Mouse (Mus musculus) right cerebral cortex, postnatal 14 days (tissue): Measurements from ENCODE around the gene Trim2.

Source experiments
- DNase-seq: peaks from one replicate; pipeline ENCODE4 v3.0.0; 2022

The Trim2 gene

GRCm38 (mm10) chr3:84318865-84319264 lies 12.2 kb upstream of the Trim2 start:
- no peak for DNase-seq

DNA sequence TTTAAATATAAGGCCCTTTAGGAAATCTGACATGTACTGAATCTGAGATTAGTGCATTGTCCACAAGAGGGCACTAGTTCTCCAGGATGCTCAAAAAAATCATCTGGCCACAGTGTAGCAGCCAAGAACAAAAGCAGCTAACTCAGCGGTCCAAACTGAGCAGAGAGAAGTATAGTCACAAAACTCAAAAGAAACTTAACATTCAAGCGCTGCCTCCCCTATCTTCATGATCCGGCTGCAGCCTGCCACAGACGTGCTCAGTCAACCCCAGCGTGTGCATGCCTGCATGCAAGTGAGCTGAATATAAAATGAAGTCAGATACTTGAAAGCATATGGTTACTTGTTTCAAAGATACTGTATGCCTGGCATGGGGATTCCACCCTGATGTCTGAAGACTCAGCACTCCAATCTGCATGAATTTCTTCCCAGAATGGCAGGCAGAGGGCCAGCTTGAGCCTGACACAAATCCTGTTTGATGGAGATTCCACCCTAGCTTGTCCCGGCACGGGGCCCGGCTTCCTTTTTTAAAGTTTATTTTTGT lies 8.0 kb upstream of the Trim2 start:
- DNase-seq, result no peak

- no peak for DNase-seq
Observed at GRCm38 (mm10) chr3:84313801-84314541, 7.3 kb upstream of the Trim2 start.

- DNase-seq, result peak; percentile 47
Observed at GRCm38 (mm10) chr3:84313003-84313800, 6.5 kb upstream of the Trim2 start.

- no peak for DNase-seq
Observed at GRCm38 (mm10) chr3:84312326-84312725, 5.6 kb upstream of the Trim2 start.

DNA sequence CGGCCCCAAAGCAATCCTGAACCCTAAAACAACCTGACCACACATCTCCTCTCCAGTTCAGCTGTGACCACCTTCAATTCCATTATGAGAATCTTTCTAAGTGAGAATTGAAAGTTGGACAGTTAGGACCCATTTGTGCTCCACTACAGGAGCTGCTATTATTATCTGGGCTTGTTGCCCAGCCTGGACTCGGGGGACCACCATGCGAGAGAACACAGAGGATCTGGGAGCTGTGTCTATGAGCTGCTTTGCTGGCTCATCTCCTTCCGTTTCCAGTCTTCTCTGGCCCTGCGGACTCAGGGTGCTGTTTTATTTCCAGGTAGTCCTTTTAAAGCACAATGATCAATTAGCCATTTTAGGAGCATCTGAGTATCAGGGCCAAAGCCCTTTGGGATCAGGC lies 839 bp upstream of the Trim2 start:
- no peak for DNase-seq

- no peak for DNase-seq
Observed at GRCm38 (mm10) chr3:84305722-84306510, 761 bp downstream of the Trim2 start.

GRCm38 (mm10) chr3:84305010-84305692 lies 1.5 kb downstream of the Trim2 start:
- peak; percentile 64 for DNase-seq

DNA sequence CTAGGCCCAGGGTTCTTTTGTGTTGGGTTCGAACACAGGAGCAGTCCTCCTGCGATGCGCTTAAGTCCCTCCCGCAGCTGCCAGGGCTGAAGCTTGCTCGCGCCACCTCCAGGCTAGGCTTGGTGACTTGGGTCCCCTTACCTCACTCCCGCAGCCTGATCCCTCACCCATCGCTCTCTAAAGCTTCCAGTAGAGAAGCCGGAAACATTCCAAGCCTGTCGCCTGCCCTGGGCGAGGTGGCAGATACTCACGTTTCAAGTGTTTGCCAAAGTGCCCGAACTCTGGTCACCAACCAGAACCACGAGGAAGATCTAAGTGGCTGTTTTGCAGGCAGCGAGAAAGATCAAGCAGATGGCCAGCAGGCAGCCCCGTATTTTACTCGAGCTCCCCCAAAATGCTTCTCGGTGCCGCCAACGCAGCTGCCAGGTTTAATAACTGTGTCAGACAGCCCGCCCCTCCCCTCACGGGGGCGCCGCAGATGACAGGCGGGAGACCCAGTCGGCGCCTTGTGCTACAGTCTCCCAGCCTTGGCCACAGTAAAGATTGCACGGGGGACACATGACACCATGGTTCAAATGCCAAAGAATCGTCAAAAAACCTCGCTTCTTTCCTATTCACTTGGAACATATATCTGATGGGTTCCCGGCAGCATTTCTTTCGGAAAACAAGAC lies 2.2 kb downstream of the Trim2 start:
- peak; percentile 68 for DNase-seq

DNA sequence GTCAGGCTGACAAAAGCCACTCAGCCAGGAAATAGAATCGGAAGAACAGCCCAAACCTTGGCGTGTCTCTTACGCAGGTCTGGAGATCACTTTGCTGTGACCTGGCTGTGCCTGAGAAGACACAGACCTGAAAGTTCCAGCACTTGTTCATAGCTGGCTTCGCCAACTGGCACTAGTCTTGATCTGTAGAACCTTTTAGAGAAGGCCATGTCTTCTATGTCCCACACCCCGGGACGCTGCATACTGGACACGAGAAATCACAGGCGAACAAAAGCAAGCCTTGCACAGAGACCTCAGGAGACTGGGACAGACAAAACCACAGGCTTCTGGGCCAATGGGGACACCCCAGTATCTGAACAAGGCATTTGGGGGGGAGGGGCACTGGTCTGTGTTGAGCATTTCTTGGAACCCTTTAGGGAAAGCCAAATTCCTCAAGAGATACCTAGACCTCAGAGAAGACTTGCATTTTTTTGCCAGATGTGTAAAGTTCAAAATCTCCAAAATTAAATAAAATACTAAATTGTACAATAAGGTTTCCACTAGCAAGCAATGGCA lies 3.2 kb downstream of the Trim2 start:
- DNase-seq, result no peak

DNA sequence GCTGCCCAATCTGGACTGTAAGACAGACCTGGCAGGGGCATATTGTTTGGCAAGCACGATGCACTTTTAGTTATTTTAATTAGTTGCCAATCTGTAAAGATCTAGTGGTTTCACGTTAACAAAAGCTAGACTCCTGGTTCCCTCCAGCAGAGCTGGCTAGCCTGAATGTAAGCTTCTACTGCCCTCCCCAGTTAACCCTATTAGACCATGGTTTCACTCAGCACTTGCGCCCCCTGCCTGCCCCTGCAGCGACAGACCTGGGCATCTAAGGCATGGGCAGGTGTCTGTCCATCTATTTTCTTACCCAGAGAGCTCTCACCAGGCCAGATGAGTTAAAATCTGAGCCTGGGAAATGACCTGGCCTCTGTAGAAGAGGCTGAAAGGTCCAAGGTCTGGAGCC lies 4.4 kb downstream of the Trim2 start:
- DNase-seq, result peak; percentile 64

GRCm38 (mm10) chr3:84301674-84302073 lies 5.0 kb downstream of the Trim2 start:
- DNase-seq, result no peak

GRCm38 (mm10) chr3:84298186-84298585 lies 8.5 kb downstream of the Trim2 start:
- DNase-seq, result no peak

GRCm38 (mm10) chr3:84296676-84297075 lies 10.0 kb downstream of the Trim2 start:
- DNase-seq, result no peak

DNA sequence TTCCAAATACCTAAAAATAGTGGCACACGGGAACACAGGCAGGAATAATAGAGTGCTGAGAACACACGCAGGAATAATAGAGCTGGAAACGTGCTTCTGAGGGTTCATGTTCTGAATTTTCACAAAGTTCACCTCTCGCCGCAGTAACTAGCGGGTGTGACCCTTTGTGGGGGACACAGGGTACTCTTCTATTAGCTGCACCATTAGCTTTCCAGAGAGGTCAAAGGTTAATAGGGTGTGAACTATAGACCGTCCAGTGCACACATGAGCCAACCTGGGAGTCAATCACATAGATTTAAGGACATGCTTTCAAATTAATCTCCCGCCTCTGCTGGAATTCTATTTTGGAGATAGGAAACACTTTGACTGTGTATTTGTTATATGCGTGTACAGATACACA lies 11.9 kb downstream of the Trim2 start:
- DNase-seq, result no peak

DNA sequence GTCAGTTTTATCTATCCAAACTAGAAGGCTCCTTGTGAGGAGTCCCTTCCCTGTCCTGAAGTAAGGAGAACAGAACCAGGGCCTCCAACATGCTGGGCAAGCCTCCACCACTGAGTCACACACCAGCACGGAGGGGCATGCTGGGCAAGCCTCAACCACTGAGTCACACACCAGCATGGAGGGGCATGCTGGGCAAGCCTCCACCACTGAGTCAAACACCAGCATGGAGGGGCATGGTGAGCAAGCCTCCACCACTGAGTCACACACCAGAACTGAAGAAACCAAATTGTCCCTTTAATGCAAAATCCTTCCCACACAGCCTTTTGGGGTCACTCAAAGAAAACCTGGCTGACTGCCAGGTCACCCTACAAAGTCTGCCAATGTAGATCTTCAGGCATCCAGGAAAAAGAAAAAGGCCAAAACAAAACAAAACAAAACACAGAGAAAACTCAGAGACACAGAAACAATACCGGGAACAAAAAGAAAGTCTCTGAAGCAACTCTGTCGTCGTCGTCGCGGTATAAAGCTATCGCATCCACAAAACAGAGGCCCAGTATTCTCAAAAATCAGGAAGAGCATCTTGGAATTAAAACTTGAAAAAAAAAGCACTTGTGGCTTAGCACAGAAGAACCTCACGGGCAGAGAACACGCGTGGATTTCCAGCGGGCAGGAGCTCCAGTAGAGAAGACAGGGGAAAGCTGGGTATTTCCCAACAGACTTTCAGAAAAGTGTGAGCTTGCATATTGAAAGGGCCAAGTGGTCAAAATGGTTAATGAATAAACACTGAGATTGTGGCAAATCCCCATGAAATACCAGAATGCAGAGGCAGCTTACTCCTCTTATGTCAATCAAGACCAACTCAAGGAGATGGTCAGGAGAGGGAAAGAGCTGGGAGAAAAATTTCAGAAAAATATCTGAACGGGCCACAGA lies 12.7 kb downstream of the Trim2 start:
- DNase-seq, result no peak

DNA sequence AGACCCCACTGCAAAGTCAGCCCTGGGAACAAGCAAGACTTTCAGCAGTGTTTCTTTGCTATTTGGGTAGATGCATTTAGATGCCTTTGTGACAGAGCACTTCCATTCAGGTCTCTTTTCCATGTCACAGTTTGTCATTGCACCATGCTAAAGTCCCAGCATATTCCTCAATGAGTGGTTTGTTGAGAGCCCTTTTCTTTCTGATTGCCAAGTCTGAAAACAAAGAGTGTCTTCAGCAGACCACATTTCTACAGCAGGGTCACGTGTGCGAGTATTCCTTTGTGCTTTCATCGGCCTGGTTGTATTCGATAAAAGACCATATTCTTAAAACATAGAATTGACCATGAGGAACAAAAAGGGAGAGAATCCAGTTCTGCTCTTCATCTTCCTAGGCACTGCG lies 14.4 kb downstream of the Trim2 start:
- no peak for DNase-seq

DNA sequence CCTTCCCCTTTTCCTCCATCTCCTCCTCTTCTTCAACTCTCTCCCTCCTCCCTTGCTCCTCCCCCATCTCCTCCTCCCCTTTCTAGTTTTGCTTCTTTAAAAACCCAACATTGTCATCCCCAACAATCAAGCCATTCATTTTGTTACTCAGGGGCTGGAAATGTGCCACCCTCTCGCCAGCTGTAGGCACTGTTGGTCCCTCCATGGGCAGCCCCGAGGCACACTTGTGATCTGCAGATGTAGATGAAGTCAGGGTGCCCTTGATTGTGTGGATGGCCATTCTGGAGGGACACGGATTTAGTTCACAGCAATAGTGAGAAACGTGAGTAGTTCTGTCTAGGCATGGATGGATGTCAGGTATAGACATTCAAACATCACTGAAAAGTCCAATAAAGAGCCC lies 17.7 kb downstream of the Trim2 start:
- no peak for DNase-seq

DNA sequence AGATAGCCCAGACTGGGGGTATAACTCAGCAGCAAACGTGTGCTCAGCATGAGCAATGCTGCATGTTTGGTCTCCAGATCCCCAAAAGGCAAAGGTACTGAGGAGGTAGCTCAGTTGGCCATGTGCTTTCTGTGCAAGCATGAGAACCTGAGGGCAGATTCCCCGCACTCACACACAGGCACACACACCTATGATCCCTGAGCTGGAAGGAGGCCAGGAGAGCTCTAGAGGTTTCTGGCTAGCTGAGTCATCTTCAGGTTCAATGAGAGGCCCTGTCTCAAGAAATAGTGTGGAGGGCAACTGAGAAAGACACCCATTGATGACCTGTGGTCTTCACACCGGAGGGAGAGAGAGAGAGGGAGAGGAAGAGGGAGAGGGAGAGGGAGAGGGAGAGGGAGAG lies 19.4 kb downstream of the Trim2 start:
- no peak for DNase-seq

GRCm38 (mm10) chr3:84286311-84286710 lies 20.4 kb downstream of the Trim2 start:
- no peak for DNase-seq

DNA sequence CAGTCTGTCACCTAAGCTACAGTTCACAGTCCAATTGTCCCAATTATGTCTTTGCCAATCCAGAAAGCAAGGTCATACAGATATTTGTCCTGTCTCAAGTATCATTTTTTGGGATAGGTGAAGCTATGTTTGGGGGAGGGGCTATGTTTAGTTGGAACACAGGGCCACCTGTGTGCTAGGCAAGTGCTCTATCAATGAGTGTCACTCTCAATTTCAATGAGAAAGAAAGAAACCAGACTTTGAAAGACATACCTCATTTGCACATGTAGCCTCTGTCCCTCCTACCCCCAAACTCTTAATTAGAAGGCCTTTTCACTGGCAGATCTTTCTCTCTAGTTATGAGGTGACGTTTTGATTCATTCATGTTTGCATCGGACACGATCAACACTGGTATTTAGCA lies 21.9 kb downstream of the Trim2 start:
- no peak for DNase-seq
